Mouse (Mus musculus): ENCODE measurements around the gene Hydin. TPM values are rescaled to one million over a fixed set of nuclear protein-coding genes. Genes with fewer than 3 reads are reported as not detected.

Gene Hydin
- polyA plus RNA-seq, 1 experiment from 2014 or later, result 0.07 TPM

GRCm38 (mm10) chr8:110633814-110634213 is 367.0 kb downstream of the Hydin start:
- no peak overlapping the region for H3K4me3 ChIP-seq (replicated peaks)
- H3K27ac ChIP-seq (replicated peaks), result no peak overlapping the region
- no peak for ATAC-seq (ENCODE audit: insufficient read depth)
- H3K9ac ChIP-seq, result no peak overlapping the region
- no peaks in the 10 kb centered on the region for H3K27me3 ChIP-seq
- peaks cover 62% of the 10 kb centered on the region for H3K36me3 ChIP-seq (replicated peaks)
- WGBS (ENCODE audit: insufficient replicate concordance), result 81% methylated on average over 3 of the region's 3 CpGs
- H3K9me3 ChIP-seq (replicated peaks), result no peaks in the 10 kb centered on the region
- no peaks in the 10 kb centered on the region for H3K4me1 ChIP-seq (replicated peaks)
- H3K4me2 ChIP-seq, result no peak overlapping the region

GRCm38 (mm10) chr8:110636182-110636581 is 369.4 kb downstream of the Hydin start:
- 80% methylated on average over 6 of the region's 6 CpGs for WGBS (ENCODE audit: insufficient replicate concordance)
- H3K36me3 ChIP-seq (replicated peaks), result peaks cover 64% of the 10 kb centered on the region
- H3K27ac ChIP-seq (replicated peaks), result no peak overlapping the region

GRCm38 (mm10) chr8:110642331-110642730 is 375.6 kb downstream of the Hydin start:
- peaks cover 24% of the 10 kb centered on the region for H3K36me3 ChIP-seq (replicated peaks)
- H3K4me2 ChIP-seq, result no peak overlapping the region
- H3K4me1 ChIP-seq (replicated peaks), result no peaks in the 10 kb centered on the region
- WGBS (ENCODE audit: insufficient replicate concordance), result 76% methylated on average over 5 of the region's 5 CpGs
- H3K4me3 ChIP-seq (replicated peaks), result no peak overlapping the region
- H3K27ac ChIP-seq (replicated peaks), result no peak overlapping the region
- H3K9ac ChIP-seq, result no peak overlapping the region
- ATAC-seq (ENCODE audit: insufficient read depth), result no peak
- H3K9me3 ChIP-seq (replicated peaks), result no peaks in the 10 kb centered on the region
- no peaks in the 10 kb centered on the region for H3K27me3 ChIP-seq

More at GRCm38 (mm10) chr8:110636182-110636581, 369.4 kb downstream of the Hydin start:
- ATAC-seq (ENCODE audit: insufficient read depth), result no peak
- Histone ChIP-seq H3K9me3 (replicated peaks) (no peaks in the 10 kb centered on the region), H3K4me1 (replicated peaks) (no peaks in the 10 kb centered on the region), H3K4me2 (no peak overlapping the region), H3K27me3 (no peaks in the 10 kb centered on the region), H3K4me3 (replicated peaks) (no peak overlapping the region), H3K9ac (no peak overlapping the region)

DNA sequence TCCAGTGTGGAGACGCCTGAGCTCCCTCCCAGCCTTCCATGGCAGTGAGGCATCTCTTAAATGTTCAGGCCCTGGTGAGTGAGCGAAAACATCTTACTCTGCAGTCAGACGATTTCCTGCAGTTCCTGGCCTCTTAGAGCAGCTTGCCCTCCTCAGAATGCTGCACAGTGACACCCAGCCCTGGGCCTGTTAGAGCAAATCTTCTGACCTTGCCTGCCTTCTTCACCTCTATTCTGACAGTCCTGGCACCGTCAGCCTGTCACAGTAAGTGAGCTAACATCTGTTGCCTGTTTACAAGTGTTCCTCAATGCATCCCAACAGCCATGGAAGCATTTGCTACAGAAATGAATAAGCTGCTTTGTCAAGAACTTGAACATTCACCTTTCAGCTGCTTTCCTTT is 376.4 kb downstream of the Hydin start:
- Histone ChIP-seq H3K36me3 (replicated peaks) (peaks cover 19% of the 10 kb centered on the region), H3K9ac (no peak overlapping the region), H3K27ac (replicated peaks) (no peak overlapping the region), H3K27me3 (no peaks in the 10 kb centered on the region), H3K4me1 (replicated peaks) (no peaks in the 10 kb centered on the region), H3K9me3 (replicated peaks) (no peaks in the 10 kb centered on the region), H3K4me3 (replicated peaks) (no peak overlapping the region), H3K4me2 (no peak overlapping the region)
- ATAC-seq (ENCODE audit: insufficient read depth), result no peak
- 67% methylated on average over 4 of the region's 4 CpGs for WGBS (ENCODE audit: insufficient replicate concordance)

- no peaks in the 10 kb centered on the region for H3K27me3 ChIP-seq
- no peaks in the 10 kb centered on the region for H3K4me1 ChIP-seq (replicated peaks)
- H3K4me2 ChIP-seq, result no peak overlapping the region
- H3K4me3 ChIP-seq (replicated peaks), result no peak overlapping the region
- no peaks in the 10 kb centered on the region for H3K9me3 ChIP-seq (replicated peaks)
- ATAC-seq (ENCODE audit: insufficient read depth), result no peak
- no peak overlapping the region for H3K9ac ChIP-seq
- 72% methylated on average over 4 of the region's 4 CpGs for WGBS (ENCODE audit: insufficient replicate concordance)
- H3K27ac ChIP-seq (replicated peaks), result no peak overlapping the region
- H3K36me3 ChIP-seq (replicated peaks), result peaks cover 25% of the 10 kb centered on the region
Observed at GRCm38 (mm10) chr8:110644422-110644821, 377.6 kb downstream of the Hydin start.

- Histone ChIP-seq H3K4me1 (replicated peaks) (no peaks in the 10 kb centered on the region), H3K27me3 (no peaks in the 10 kb centered on the region), H3K9ac (no peak overlapping the region), H3K27ac (replicated peaks) (no peak overlapping the region), H3K36me3 (replicated peaks) (peaks cover 30% of the 10 kb centered on the region), H3K9me3 (replicated peaks) (no peaks in the 10 kb centered on the region), H3K4me3 (replicated peaks) (no peak overlapping the region), H3K4me2 (no peak overlapping the region)
- no peak for ATAC-seq (ENCODE audit: insufficient read depth)
- 73% methylated on average over 2 of the region's 2 CpGs for WGBS (ENCODE audit: insufficient replicate concordance)
Observed at GRCm38 (mm10) chr8:110644901-110645300, 378.1 kb downstream of the Hydin start.

GRCm38 (mm10) chr8:110645340-110645739 is 378.6 kb downstream of the Hydin start:
- Histone ChIP-seq H3K9ac (no peak overlapping the region), H3K4me1 (replicated peaks) (no peaks in the 10 kb centered on the region), H3K4me3 (replicated peaks) (no peak overlapping the region), H3K27ac (replicated peaks) (no peak overlapping the region), H3K36me3 (replicated peaks) (peaks cover 34% of the 10 kb centered on the region), H3K9me3 (replicated peaks) (no peaks in the 10 kb centered on the region), H3K4me2 (no peak overlapping the region), H3K27me3 (no peaks in the 10 kb centered on the region)
- WGBS (ENCODE audit: insufficient replicate concordance), result 78% methylated on average over 3 of the region's 3 CpGs
- ATAC-seq (ENCODE audit: insufficient read depth), result no peak

GRCm38 (mm10) chr8:110646064-110646463 is 379.3 kb downstream of the Hydin start:
- no peaks in the 10 kb centered on the region for H3K9me3 ChIP-seq (replicated peaks)
- H3K27ac ChIP-seq (replicated peaks), result no peak overlapping the region
- 38% methylated on average over 6 of the region's 6 CpGs for WGBS (ENCODE audit: insufficient replicate concordance)
- no peaks in the 10 kb centered on the region for H3K4me1 ChIP-seq (replicated peaks)
- no peak overlapping the region for H3K4me3 ChIP-seq (replicated peaks)
- H3K36me3 ChIP-seq (replicated peaks), result peaks cover 39% of the 10 kb centered on the region
- ATAC-seq (ENCODE audit: insufficient read depth), result no peak
- no peak overlapping the region for H3K4me2 ChIP-seq
- H3K9ac ChIP-seq, result no peak overlapping the region
- H3K27me3 ChIP-seq, result no peaks in the 10 kb centered on the region

DNA sequence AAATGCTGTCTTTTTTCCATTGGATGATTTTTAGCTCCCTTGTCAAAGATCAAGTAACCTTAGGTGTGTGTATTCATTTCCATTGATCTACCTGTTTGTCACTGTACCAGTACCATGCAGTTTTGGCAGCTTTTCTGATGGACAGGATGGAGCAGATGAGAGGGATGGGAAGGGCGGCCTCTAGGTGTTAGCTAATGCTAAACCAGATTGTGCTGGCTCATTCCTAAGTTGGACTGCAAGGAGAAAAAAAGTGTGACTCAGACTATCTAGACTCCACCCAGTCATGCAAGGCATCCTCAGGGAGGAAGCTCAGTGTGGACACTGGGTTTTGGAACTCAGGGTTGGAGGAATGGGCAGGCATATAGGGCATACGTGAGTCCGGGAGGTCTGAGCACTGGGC is 381.8 kb downstream of the Hydin start:
- H3K4me2 ChIP-seq, result no peak overlapping the region
- H3K9me3 ChIP-seq (replicated peaks), result no peaks in the 10 kb centered on the region
- no peak for ATAC-seq (ENCODE audit: insufficient read depth)
- no peaks in the 10 kb centered on the region for H3K4me1 ChIP-seq (replicated peaks)
- no peak overlapping the region for H3K4me3 ChIP-seq (replicated peaks)
- no peak overlapping the region for H3K27ac ChIP-seq (replicated peaks)
- peaks cover 42% of the 10 kb centered on the region for H3K36me3 ChIP-seq (replicated peaks)
- H3K27me3 ChIP-seq, result no peaks in the 10 kb centered on the region
- 82% methylated on average over 3 of the region's 3 CpGs for WGBS (ENCODE audit: insufficient replicate concordance)
- no peak overlapping the region for H3K9ac ChIP-seq

DNA sequence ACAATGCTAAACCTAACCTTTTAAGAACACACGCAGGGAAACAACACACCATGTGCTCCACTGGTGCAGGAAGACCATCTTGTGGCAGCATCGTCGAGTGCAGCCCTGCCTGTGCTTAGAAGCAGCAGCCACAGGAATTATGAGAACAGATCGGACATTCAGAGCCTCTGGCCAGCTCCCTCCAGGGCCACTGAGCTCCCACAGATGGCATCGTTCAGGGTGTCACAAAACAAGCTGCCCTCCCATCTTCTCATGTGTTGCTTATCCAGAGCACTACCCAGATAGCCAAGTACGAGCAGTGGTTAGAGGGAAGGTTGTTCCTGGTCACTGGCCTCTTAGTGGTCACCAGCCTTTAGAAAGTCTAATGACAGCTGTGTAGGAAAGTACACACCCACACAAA is 382.5 kb downstream of the Hydin start:
- Histone ChIP-seq H3K4me1 (replicated peaks) (no peaks in the 10 kb centered on the region), H3K4me2 (no peak overlapping the region), H3K9me3 (replicated peaks) (no peaks in the 10 kb centered on the region), H3K9ac (no peak overlapping the region), H3K36me3 (replicated peaks) (peaks cover 45% of the 10 kb centered on the region), H3K27me3 (no peaks in the 10 kb centered on the region), H3K27ac (replicated peaks) (no peak overlapping the region), H3K4me3 (replicated peaks) (no peak overlapping the region)
- no peak for ATAC-seq (ENCODE audit: insufficient read depth)
- 81% methylated on average over 6 of the region's 6 CpGs for WGBS (ENCODE audit: insufficient replicate concordance)

DNA sequence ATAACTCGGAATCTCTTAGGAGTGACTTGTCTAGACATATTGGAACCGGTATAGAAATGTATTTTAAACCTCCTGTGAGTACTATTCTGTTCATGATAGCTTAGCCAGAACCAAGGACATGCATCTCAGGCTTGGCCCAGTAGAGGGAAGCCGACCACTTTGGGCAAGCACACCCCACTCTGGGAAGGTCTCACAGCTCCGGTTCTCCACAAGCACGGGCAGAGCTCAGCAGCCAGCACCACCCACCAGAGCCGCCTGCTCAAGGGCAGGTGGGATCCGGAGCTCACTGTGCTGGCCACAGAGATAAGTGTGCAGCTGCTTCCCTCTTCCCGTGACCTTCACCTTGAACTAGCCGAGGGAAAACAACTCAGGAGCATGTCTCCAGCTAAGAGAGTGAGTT is 384.1 kb downstream of the Hydin start:
- H3K27me3 ChIP-seq, result no peaks in the 10 kb centered on the region
- no peaks in the 10 kb centered on the region for H3K9me3 ChIP-seq (replicated peaks)
- no peak overlapping the region for H3K4me3 ChIP-seq (replicated peaks)
- 73% methylated on average over 9 of the region's 9 CpGs for WGBS (ENCODE audit: insufficient replicate concordance)
- no peak overlapping the region for H3K9ac ChIP-seq
- H3K27ac ChIP-seq (replicated peaks), result no peak overlapping the region
- H3K36me3 ChIP-seq (replicated peaks), result peaks cover 40% of the 10 kb centered on the region
- no peak overlapping the region for H3K4me2 ChIP-seq
- no peak for ATAC-seq (ENCODE audit: insufficient read depth)
- H3K4me1 ChIP-seq (replicated peaks), result no peaks in the 10 kb centered on the region

DNA sequence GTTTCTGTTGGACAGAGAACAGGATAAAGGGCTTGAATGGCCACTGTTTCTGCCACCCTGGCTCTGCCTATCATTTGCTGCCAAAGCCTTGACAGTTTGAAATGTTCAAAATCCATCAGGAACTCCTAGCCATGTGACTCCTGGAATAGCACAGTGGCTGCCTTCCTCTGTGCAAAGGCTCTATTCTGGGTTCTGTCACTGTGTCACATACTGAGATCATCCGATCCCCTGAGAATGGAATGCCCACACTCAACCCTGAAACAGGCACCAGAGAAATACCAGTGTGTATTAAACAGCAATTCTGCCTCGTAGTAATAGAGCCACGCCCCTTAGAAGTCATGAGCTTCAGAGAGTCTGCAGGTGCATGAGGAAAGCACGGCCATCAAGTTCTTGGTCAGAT is 385.1 kb downstream of the Hydin start:
- H3K36me3 ChIP-seq (replicated peaks), result peaks cover 39% of the 10 kb centered on the region
- H3K9ac ChIP-seq, result no peak overlapping the region
- H3K27me3 ChIP-seq, result no peaks in the 10 kb centered on the region
- 67% methylated on average over 4 of the region's 4 CpGs for WGBS (ENCODE audit: insufficient replicate concordance)
- H3K4me2 ChIP-seq, result no peak overlapping the region
- no peak overlapping the region for H3K27ac ChIP-seq (replicated peaks)
- no peak overlapping the region for H3K4me3 ChIP-seq (replicated peaks)
- no peaks in the 10 kb centered on the region for H3K4me1 ChIP-seq (replicated peaks)
- ATAC-seq (ENCODE audit: insufficient read depth), result no peak
- no peaks in the 10 kb centered on the region for H3K9me3 ChIP-seq (replicated peaks)

Measured in liver, embryonic 15.5 days (tissue).